Mouse (Mus musculus) CH12.LX (cell line): Measurements from ENCODE around the gene Rtn3.

ENCODE experiments used
- CTCF ChIP-seq, 2 experiments: IDR thresholded peaks in 1 of 2; conservative IDR thresholded peaks in 1 of 2; 2 replicates each; pipeline ENCODE4 v1.5.1; 2011 to 2012; ENCODE audit warnings: low read depth in 2 of 2, low read length in 2 of 2, improper control_type of control experiment in 1 of 2, inconsistent platforms in 1 of 2, mild to moderate bottlenecking in 1 of 2, moderate library complexity in 1 of 2
- MAX ChIP-seq: IDR thresholded peaks from 2 replicates; pipeline ENCODE4 v1.6.1; 2011; ENCODE audit warnings: low read length, improper control_type of control experiment
- NELFE ChIP-seq: IDR thresholded peaks from 2 replicates; pipeline ENCODE4 v1.6.1; 2011; ENCODE audit warnings: low read depth, low read length, improper control_type of control experiment
- POLR2A ChIP-seq: IDR thresholded peaks from 2 replicates; pipeline ENCODE4 v1.6.1; 2011; ENCODE audit warnings: low read depth, mild to moderate bottlenecking, improper control_type of control experiment, low read length
- POLR2AphosphoS2 ChIP-seq: IDR thresholded peaks from 2 replicates; pipeline ENCODE4 v1.6.1; 2011; ENCODE audit warnings: low read depth, low read length, improper control_type of control experiment
- SIN3A ChIP-seq: IDR thresholded peaks from 2 replicates; pipeline ENCODE4 v1.6.1; 2012; ENCODE audit warnings: low read length, improper control_type of control experiment, inconsistent platforms

DNA sequence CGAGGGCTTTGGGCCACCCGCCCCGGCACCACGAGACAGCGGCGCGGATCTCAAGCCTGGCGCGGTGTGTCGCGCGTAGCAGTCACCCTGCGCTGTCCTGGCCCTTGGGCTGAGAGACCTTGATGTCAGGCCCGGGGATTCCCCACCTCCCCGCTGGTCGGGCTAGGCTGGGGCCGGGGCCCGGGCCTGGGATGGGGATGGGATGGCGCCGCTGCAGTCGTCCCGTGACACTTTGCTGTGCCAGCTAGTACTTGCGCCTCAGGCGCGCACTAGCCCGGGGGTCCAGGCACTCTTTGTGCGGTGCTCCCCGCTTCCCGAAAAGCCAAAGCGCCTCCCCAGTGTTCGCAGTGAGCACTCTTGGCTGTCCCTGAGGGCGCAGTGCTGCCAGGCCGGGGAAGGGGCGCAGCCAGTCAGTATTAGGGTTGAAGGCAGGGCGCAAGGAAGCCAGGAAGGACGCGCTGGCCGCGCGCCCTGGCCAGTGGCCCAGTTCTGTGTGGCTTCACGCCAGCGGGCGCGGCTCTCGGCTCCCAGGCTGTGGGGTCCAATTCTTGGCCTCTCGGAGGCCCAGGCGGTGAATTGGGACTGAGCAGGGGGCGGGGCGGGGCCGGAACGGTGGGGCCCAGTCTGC, 59.9 kb downstream of the Rtn3 start:
- TF ChIP-seq CTCF (conservative IDR thresholded peaks at IDR 0.05 in 1 of 2, IDR thresholded peaks at IDR 0.05 in 1 of 2; ENCODE audit: low read depth in 2 of 2, low read length in 2 of 2) (no peak), POLR2AphosphoS2 (no peak), POLR2A (no peak), NELFE (no peak), SIN3A (no peak), MAX (no peak)
